Mouse (Mus musculus) myocyte (in vitro differentiated cells): ENCODE measurements around the gene Fopnl.

ENCODE experiments used
- CEBPB ChIP-seq: IDR thresholded peaks from 2 replicates; pipeline ENCODE4 v1.6.1; 2011; ENCODE audit warnings: mild to moderate bottlenecking, moderate library complexity; ENCODE audit not compliant: poor library complexity, insufficient read depth, severe bottlenecking
- E2F4 ChIP-seq: IDR thresholded peaks from one replicate; pipeline ENCODE4 v1.6.1; 2011; ENCODE audit warnings: mild to moderate bottlenecking, control low read depth, moderate library complexity; ENCODE audit not compliant: insufficient read depth
- MAX ChIP-seq: IDR thresholded peaks from one replicate; pipeline ENCODE4 v1.6.1; 2011; ENCODE audit warnings: low read depth, mild to moderate bottlenecking, control low read depth
- MYOD1 ChIP-seq, 3 experiments: IDR thresholded peaks; one replicate each; pipeline ENCODE4 v1.6.1; 2011; ENCODE audit warnings: control low read depth in 2 of 3, low read depth in 2 of 3, mild to moderate bottlenecking in 2 of 3, moderate library complexity in 1 of 3; ENCODE audit not compliant: insufficient read length in 2 of 3, control insufficient read depth in 1 of 3
- MYOG ChIP-seq, 3 experiments: IDR thresholded peaks; one replicate each; pipeline ENCODE4 v1.6.1; 2011; ENCODE audit warnings: control low read depth in 2 of 3, low read depth in 2 of 3, mild to moderate bottlenecking in 2 of 3; ENCODE audit not compliant: insufficient read length in 2 of 3, control insufficient read depth in 1 of 3, insufficient read depth in 1 of 3
- POLR2A ChIP-seq: IDR thresholded peaks from one replicate; pipeline ENCODE4 v1.6.1; 2011; ENCODE audit warnings: low read depth, mild to moderate bottlenecking, control low read depth, moderate library complexity; ENCODE audit not compliant: insufficient read length
- POLR2AphosphoS2 ChIP-seq: IDR thresholded peaks from one replicate; pipeline ENCODE4 v1.6.1; 2011; ENCODE audit warnings: low read depth, control low read depth; ENCODE audit not compliant: insufficient read length
- REST ChIP-seq: IDR thresholded peaks from one replicate; pipeline ENCODE4 v1.6.1; 2011; ENCODE audit warnings: mild to moderate bottlenecking, control low read depth, moderate library complexity; ENCODE audit not compliant: insufficient read depth, insufficient read length
- SRF ChIP-seq: IDR thresholded peaks from one replicate; pipeline ENCODE4 v1.6.1; 2011; ENCODE audit warnings: low read depth; ENCODE audit not compliant: control insufficient read depth, insufficient read length
- TCF12 ChIP-seq: IDR thresholded peaks from one replicate; pipeline ENCODE4 v1.6.1; 2011; ENCODE audit warnings: mild to moderate bottlenecking, control low read depth; ENCODE audit not compliant: poor library complexity, insufficient read depth, severe bottlenecking
- TCF3 ChIP-seq: IDR thresholded peaks from one replicate; pipeline ENCODE4 v1.6.1; 2011; ENCODE audit warnings: low read depth, control low read depth; ENCODE audit not compliant: insufficient read length
- USF1 ChIP-seq: IDR thresholded peaks from one replicate; pipeline ENCODE4 v1.6.1; 2011; ENCODE audit warnings: low read depth, mild to moderate bottlenecking, control low read depth, moderate library complexity

DNA sequence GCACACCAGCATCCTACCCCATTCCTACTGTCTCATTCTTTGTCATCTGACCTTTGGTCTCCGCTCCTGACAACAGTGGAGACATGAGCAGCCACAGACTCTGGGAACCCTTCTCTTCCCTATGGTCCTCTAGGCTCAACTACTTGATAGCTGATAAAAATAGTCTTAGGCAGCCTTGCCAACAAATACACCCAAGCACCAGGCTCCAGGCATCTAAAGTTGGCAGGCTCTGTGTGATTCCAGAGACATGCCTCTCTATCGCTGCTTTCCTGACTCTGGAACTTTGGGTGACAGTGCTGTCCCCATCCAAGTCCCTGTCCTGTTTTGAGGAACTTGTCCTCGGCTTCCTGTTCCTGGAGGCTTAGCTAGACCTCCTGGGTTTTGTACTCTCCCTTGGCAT is 63.6 kb downstream of the Fopnl start:
- TF ChIP-seq E2F4, result no peak
- no peak for TF ChIP-seq POLR2A
- no peak for TF ChIP-seq POLR2AphosphoS2
- no peak for TF ChIP-seq MYOD1 (IDR thresholded peaks at IDR 0.05; ENCODE audit: control insufficient read depth in 1 of 3, insufficient read length in 2 of 3, low read depth in 2 of 3)
- TF ChIP-seq TCF12, result no peak
- TF ChIP-seq CEBPB, result no peak
- TF ChIP-seq USF1, result no peak
- no peak for TF ChIP-seq MAX
- TF ChIP-seq MYOG (IDR thresholded peaks at IDR 0.05; ENCODE audit: control insufficient read depth in 1 of 3, insufficient read depth in 1 of 3, insufficient read length in 2 of 3, low read depth in 2 of 3), result no peak
- TF ChIP-seq TCF3, result no peak
- TF ChIP-seq REST, result no peak
- no peak for TF ChIP-seq SRF
